Mouse (Mus musculus) intestine, postnatal 0 days (tissue): Measurements from ENCODE around the gene Rpl24. TPM values are rescaled to one million over a fixed set of nuclear protein-coding genes. Genes with fewer than 3 reads are reported as not detected.
A peak's percentile ranks its signal among the peaks of the same experiment; 100 is the strongest.

ENCODE experiments used
- ATAC-seq: fragments of 200-750 bp; cut with Nextera tagmentation; 2 replicates; pipeline ENCODE4 v1.8.0; 2017; ENCODE audit warnings: mild to moderate bottlenecking, moderate TSS enrichment, moderate library complexity
- H3K27ac ChIP-seq: fragments of 300-500 bp; sonication (generic); 2 replicates; pipeline ENCODE4 v1.5.1; 2014; ENCODE audit warnings: mild to moderate bottlenecking, low read depth, low read length, moderate library complexity
- H3K27me3 ChIP-seq: fragments of 300-500 bp; sonication (generic); replicated peaks from 2 replicates; pipeline ENCODE4 v1.6.1; 2014; ENCODE audit warnings: low read length, mixed read lengths; ENCODE audit not compliant: control insufficient read depth, insufficient read depth
- H3K36me3 ChIP-seq: fragments of 300-500 bp; sonication (generic); 2 replicates; pipeline ENCODE4 v1.6.1; 2014; ENCODE audit warnings: mild to moderate bottlenecking, moderate library complexity; ENCODE audit not compliant: control insufficient read depth, insufficient read depth
- H3K4me1 ChIP-seq: fragments of 300-500 bp; sonication (generic); replicated peaks from 2 replicates; pipeline ENCODE4 v1.6.1; 2014; ENCODE audit warnings: antibody characterized with exemption, low read length, mixed read lengths; ENCODE audit not compliant: control insufficient read depth, insufficient read depth
- H3K4me2 ChIP-seq: fragments of 300-500 bp; sonication (generic); replicated peaks from 2 replicates; pipeline ENCODE4 v1.6.1; 2014; ENCODE audit warnings: low read depth, mild to moderate bottlenecking, moderate library complexity
- H3K4me3 ChIP-seq: fragments of 300-500 bp; sonication (generic); 2 replicates; pipeline ENCODE4 v1.5.1; 2014; ENCODE audit warnings: low read depth, low read length
- H3K9ac ChIP-seq: fragments of 300-500 bp; sonication (generic); 2 replicates; pipeline ENCODE4 v1.6.1; 2014; ENCODE audit warnings: mild to moderate bottlenecking, low read depth, low read length
- H3K9me3 ChIP-seq: fragments of 300-500 bp; sonication (generic); 2 replicates; pipeline ENCODE4 v1.6.1; 2016; ENCODE audit warnings: mixed run types; ENCODE audit not compliant: control insufficient read depth
- CTCF ChIP-seq: sonication (generic); IDR thresholded peaks from 2 replicates; pipeline ENCODE4 v1.5.1; 2016; ENCODE audit warnings: low read depth, mild to moderate bottlenecking, control low read depth, antibody characterized with exemption, moderate library complexity
- WGBS: fragments of 180-500 bp; shearing (Covaris S2); extraction: QIAGEN DNeasy Blood & Tissue Kit; methylation state at CpG from one replicate; pipeline ENCODE4 v1.1.7; 2014; 5-methylcytosine and 5-hydroxymethylcytosine counted together
- polyA plus RNA-seq: library from polyadenylated mRNA; unstranded; fragments of >200 nt; fragmentation: Nextera tagmentation; extraction: Ambion mirVana; gene quantifications from 2 replicates; pipeline ENCODE4 v1.2.1, GENCODE M21; 2015

Rpl24 gene
- polyA plus RNA-seq, 1 experiment from 2014 or later = 521 TPM

DNA sequence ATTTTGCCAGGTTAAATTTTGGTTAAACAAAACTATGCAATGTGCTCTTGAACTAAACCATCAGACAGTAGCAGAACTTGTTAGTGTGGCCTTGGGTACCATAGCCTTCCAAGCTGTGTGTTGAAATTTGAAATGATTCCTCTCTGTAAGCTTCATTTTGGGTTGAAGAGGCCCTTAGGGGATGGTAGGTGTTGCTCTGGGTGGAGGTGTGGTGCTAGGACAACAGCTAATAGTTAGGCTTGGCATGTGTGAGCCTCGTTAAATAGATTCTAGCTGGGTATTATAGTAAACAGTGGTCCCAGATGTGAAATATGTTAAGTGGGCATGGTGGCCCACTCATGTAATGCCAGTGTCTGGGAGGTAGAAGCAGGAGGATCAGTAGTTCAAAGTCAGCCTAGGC, 1.1 kb downstream of the Rpl24 start:
- Histone ChIP-seq H3K36me3 (peaks cover 23% of the 10 kb centered on the region), H3K4me3 (peak overlapping the region; percentile 78), H3K4me2 (peak overlapping the region; percentile 54), H3K9me3 (no peaks in the 10 kb centered on the region), H3K27me3 (no peaks in the 10 kb centered on the region), H3K4me1 (no peaks in the 10 kb centered on the region; the same call in 1 of the 2 replicates), H3K9ac (peak overlapping the region; percentile 86), H3K27ac (no peak overlapping the region)
- no peak for ATAC-seq
- no peak for TF ChIP-seq CTCF
- 6% methylated on average over 1 of the region's 1 CpGs for WGBS

DNA sequence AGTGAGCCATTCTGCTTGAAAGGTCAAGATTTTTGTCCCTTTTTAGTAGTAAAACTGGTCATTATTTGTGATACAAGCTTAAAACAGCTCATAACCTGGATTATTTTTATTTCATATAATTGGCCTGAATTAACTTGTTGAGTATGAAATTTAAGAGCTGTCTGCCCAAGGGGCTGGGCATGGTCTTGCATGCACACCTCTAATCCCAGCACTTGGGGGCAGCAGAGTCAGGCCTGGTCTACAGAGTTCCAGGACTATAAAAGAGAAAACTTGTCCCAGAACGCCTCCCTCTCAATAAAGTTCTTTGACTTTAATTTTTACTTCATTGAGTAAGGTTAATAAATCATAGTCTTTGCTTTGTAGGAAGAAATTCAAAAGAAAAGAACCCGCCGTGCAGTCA, 3.1 kb downstream of the Rpl24 start:
- H3K27me3 ChIP-seq = no peaks in the 10 kb centered on the region
- no peak overlapping the region for H3K4me2 ChIP-seq
- H3K9ac ChIP-seq = no peak overlapping the region
- H3K9me3 ChIP-seq = no peaks in the 10 kb centered on the region
- TF ChIP-seq CTCF = peak; percentile 71
- no peak overlapping the region for H3K27ac ChIP-seq
- no peak for ATAC-seq
- H3K36me3 ChIP-seq = peaks cover 23% of the 10 kb centered on the region
- H3K4me1 ChIP-seq = peaks cover 4% of the 10 kb centered on the region; the same call in 1 of the 2 replicates
- 78% methylated on average over 3 of the region's 3 CpGs for WGBS
- no peak overlapping the region for H3K4me3 ChIP-seq

DNA sequence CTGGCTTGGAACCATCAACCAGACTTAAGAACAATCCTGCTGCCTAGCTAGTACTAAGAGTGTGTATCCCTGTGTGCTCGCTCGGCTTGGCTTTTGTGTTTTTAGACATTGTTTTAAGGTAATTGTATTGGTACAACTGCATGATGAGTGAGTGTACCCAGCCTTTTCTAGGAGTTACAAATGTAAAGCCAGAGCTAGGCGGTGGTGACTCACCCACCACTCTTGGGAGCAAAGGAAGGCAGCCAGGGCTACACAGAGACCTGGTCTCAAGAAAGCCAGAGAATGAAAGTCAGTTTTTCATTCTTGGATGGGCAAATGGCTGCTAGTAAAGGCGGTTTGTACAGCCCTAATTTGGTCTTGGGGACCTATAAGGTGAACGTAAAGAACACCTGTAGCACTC, 4.3 kb downstream of the Rpl24 start:
- no peak for ATAC-seq

DNA sequence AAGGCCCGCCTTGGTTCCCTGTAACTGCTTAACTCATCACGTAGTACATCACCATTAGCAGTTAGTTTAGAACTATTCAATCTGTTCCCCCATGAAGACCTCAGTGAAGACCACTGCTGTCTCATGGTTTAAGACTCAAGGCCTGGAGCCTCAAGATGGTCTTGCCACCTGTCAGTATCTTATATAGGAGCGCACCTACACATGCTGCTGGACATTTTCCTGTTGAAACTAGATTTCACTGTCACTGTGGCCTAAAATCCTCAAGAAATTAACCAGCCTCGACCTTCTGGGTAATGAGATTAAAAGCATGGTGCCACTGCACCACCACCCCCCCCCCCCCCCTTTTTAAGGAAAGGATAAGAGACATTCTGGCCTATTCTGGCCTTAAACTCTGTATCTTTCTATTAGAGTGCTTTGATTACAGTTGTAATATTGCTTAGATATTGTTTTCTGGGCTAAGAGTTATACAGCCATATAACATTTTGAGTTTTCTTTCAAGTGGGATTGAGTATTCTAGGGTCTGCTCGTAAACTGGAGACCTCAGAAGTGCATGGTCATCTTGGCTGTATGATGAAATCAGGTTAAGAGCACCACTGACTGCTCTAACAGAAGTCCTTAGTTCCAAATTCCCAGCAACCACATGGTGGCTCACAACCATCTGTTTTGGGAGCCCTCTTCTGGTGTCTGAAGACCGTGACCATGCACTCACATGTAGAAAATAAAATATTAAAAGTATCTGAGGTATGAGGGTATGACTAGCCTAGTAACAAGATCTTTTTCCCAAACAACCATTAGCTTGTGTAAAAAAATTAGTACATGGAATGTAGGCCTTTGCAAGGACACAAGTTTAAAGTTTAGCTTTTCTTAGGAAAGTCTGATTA, 5.9 kb downstream of the Rpl24 start:
- Histone ChIP-seq H3K27ac (no peak overlapping the region), H3K4me1 (peaks cover 4% of the 10 kb centered on the region; the same call in 1 of the 2 replicates), H3K9ac (no peak overlapping the region), H3K36me3 (peaks cover 23% of the 10 kb centered on the region), H3K4me2 (no peak overlapping the region), H3K27me3 (no peaks in the 10 kb centered on the region), H3K4me3 (no peak overlapping the region), H3K9me3 (no peaks in the 10 kb centered on the region)
- no peak for ATAC-seq
- whole genome bisulfite sequencing = 74% methylated on average over 6 of the region's 6 CpGs
- no peak for TF ChIP-seq CTCF

More for the DNA sequence above, 4.3 kb downstream of the Rpl24 start:
- no peak overlapping the region for H3K9ac ChIP-seq
- H3K27me3 ChIP-seq = no peaks in the 10 kb centered on the region
- H3K9me3 ChIP-seq = no peaks in the 10 kb centered on the region
- no peak overlapping the region for H3K4me2 ChIP-seq
- H3K36me3 ChIP-seq = peaks cover 23% of the 10 kb centered on the region
- no peak overlapping the region for H3K4me3 ChIP-seq
- 92% methylated on average over 5 of the region's 5 CpGs for WGBS
- peaks cover 4% of the 10 kb centered on the region; the same call in 1 of the 2 replicates for H3K4me1 ChIP-seq
- no peak for TF ChIP-seq CTCF
- no peak overlapping the region for H3K27ac ChIP-seq

DNA sequence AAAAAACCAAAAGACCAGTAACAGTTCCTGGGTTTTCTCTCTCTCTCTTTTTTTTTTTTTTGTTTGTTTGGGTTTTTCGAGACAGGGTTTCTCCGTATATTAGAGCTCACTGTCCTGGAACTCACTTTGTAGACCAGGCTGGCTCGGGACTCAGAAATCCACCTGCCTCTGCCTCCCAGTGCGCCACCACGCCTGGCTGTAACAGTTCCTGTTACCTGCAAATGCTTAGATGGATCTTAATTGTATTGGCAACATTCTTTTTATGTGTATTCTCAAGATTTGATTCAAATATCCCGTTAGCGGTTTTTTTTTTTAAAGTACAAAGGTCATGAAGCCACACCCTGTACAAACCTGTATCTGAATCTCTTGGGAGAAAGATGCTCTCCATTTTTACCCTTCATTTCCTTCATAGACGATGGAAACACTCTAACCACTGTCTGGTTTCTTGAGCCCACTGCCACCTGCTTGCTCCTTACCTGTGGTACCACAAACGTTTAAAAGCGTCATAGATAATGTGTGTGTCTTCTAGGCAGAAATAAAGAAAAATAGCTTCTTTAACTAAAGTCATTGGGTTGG, 6.6 kb downstream of the Rpl24 start:
- no peak for TF ChIP-seq CTCF
- Histone ChIP-seq H3K4me1 (0 out of 2 replicates have a peak, but pooled peaks cover 4% of the 10 kb centered on the region), H3K36me3 (peaks cover 23% of the 10 kb centered on the region), H3K27ac (peak overlapping the region; percentile 15; the same call in 1 of the 2 replicates), H3K4me3 (peak overlapping the region; percentile 100), H3K4me2 (peak overlapping the region; percentile 83), H3K27me3 (no peaks in the 10 kb centered on the region), H3K9ac (no peak overlapping the region), H3K9me3 (no peaks in the 10 kb centered on the region)
- 40% methylated on average over 10 of the region's 10 CpGs for WGBS
- no peak for ATAC-seq
